Mouse (Mus musculus): ENCODE measurements around the gene Prr23a3.

Prr23a3 gene

GRCm38 (mm10) chr9:98864571-98864970, at the start of gene Prr23a3:
Gene Prr23a3, plus strand, starts transcription at chr9:98864767.
- no peak for DNase-seq (ENCODE audit: low spot score)

- DNase-seq (ENCODE audit: low spot score) = no peak
These were observed 48.5 kb upstream of the Prr23a3 start for GRCm38 (mm10) chr9:98816066-98816465.

GRCm38 (mm10) chr9:98817592-98817991, 47.0 kb upstream of the Prr23a3 start:
- DNase-seq (ENCODE audit: low spot score) = no peak

DNA sequence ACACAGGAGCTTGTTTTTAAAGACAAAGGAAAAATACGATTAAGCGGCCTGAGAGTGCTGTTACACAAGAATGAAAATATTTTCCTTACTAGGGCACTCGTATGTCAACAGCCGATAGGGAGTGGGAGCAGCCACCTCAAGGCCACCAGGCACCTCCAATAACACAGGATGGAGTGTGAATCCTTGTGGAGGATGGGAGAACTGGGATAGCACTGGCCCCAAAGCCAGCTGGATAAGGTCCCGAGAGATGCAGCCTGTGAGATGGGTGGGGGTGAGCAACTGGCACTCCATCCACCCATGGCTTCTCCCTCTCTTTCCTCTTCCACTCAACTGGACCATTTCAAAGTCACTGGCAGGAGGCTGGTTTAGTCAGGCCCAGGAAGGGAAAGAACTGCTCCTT, 45.6 kb upstream of the Prr23a3 start:
- DNase-seq (ENCODE audit: low spot score) = no peak

- DNase-seq (ENCODE audit: low spot score) = no peak
These were observed 45.1 kb upstream of the Prr23a3 start for GRCm38 (mm10) chr9:98819481-98819880.

DNA sequence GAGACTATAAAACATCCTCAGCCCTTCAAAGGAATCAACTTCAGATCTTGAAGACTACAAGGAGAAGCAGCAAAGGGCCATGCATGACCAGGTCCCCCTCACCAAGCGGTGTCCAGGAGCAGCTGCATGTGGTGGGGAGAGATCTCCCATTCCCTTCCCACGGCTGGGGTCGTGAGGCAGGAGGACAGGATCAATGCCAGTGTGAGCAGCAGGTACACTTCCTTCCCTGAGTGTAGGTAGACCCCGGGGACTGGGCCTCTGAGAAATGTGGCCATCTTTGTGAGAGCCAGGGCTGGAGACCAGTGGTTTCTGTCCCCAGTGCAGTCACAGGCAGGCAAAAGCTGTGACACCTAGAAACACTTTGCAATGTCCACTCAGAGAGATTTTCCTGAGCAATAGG, 44.1 kb upstream of the Prr23a3 start:
- no peak for DNase-seq (ENCODE audit: low spot score)

GRCm38 (mm10) chr9:98821067-98821466, 43.5 kb upstream of the Prr23a3 start:
- no peak for DNase-seq (ENCODE audit: low spot score)

- no peak for DNase-seq (ENCODE audit: low spot score)
These were observed 40.8 kb upstream of the Prr23a3 start for GRCm38 (mm10) chr9:98823805-98824204.

DNA sequence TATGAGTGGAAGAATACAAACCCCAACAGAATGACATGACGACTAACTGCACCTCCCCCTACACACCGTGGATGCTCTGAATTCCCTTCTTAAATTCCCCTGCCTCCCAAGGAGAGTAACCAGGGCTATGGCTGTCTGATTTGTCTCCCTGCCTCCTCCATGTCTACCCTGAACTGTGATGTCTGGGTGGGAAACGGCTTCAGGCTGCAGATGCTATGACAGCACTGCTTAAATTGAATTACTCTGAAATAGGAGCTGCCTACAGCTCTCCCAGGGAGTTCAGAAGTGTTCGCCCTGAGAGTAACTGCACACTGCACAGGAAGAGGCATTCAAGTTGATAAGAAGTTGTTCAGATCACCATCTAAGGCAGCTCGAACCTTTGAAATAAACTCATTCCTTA, 35.1 kb upstream of the Prr23a3 start:
- DNase-seq (ENCODE audit: low spot score) = no peak

DNA sequence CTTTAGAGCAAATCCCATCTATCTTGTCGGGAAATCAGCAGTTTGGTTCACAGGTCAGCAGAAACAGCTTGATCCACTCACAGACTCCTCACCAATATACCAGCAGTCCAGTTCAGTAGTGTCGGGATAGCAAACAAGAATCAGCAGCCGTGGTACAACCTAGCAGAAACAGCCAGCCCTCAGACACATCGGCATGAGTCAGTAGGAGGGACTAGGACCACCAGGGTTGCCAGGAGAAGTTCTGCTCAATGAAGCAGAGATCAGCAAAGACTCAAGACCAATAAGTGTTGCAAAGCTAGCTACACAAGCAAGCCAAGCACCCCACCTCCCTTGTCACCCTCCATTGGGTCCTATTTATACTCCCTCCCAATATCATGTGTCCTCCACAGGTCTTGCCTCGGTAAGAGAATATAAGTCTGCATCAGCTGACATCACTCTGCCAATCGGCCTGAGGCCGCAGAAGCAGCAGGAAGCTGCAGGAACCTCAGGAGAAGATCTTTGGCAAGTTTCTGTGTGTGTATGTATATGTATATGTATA, 27.0 kb upstream of the Prr23a3 start:
- DNase-seq (ENCODE audit: low spot score) = no peak

DNA sequence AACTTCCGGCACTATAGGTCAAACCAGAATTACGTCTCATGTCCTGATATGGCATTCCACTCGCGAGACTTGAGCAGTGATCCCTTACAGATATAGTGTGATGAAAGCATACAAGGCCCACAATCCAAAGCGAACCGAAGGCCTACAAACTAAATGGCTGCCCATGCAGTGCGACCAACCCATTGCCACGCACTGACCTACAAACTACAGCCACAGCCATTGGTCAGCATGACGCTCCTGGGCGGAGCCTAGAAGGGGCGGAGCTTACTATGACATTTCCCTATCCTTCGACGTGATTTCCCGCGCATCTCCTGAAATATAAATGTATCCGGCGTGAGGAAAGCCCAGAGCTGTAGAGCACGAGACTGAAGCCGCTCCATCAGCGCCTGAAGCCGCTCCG, 22.4 kb upstream of the Prr23a3 start, which contains the start of gene Prr23a1:
Prr23a1 (plus strand) TSS at position 387 of the 400 bp plus-strand sequence.
- no peak for DNase-seq (ENCODE audit: low spot score)

DNA sequence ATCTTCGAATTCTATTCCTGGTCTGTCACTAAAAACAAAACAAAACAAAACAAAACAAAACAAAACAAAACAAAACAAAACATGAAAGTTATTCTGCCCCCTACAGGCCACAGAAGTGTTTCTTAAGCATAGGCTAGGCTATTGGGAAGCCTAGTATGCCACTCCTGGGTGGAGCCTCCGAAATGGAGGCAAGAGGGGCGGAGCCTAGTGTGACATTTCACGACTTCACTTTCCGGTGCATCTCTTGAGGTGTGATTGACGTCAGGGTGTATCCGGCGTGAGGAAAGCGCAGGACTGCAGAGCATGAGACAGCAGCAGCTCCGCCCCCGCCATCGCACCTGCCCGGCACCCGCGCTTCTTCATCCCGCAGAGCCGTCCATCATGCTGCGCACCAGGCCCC, 8.4 kb upstream of the Prr23a3 start, which contains the start of gene Prr23a2:
Prr23a2 (plus strand) TSS at position 285 of the 400 bp plus-strand sequence.
- no peak for DNase-seq (ENCODE audit: low spot score)

DNA sequence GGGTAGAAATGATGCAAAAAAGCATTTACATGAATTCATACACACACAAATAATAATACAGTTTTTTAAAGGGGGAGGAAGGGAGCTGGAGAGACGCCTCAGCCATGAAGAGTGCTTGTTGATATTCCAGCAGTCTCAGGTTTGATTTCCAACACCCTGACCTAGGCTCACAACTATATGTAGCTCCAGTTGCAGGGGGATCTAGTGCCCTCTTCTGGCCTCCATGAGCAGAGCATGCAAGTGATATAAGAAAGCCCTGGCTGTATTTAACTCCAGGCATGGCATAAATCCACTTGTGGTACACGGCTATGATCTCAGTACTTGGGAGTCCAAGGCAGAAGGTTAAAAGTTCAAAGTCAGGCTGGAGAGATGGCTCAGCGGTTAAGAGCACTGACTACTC, 1.1 kb upstream of the Prr23a3 start:
- DNase-seq (ENCODE audit: low spot score) = no peak

GRCm38 (mm10) chr9:98901486-98901885, 36.9 kb downstream of the Prr23a3 start:
- no peak for DNase-seq (ENCODE audit: low spot score)

- no peak for DNase-seq (ENCODE audit: low spot score)
These were observed 38.3 kb downstream of the Prr23a3 start, which contains the start of gene 7420426K07Rik for GRCm38 (mm10) chr9:98902819-98903218. Gene 7420426K07Rik, plus strand, starts transcription at chr9:98903119.

All from c-Kit-positive CD71-positive TER-119-positive erythroid progenitor cells, embryonic 14.5 days (primary cell).